Mouse (Mus musculus): ENCODE results near the gene Xrcc6. TPM values are rescaled to one million over a fixed set of nuclear protein-coding genes. Genes with fewer than 3 reads are reported as not detected.
"Not testable (repeated sequence)": the region's sequence is repeated elsewhere in the genome, so short reads cannot be mapped to it uniquely, and the experiment has no call there.

Xrcc6 gene
- total and polyA plus RNA-seq, 3 experiments = 18.6 to 24.3 (median 18.9) TPM

DNA sequence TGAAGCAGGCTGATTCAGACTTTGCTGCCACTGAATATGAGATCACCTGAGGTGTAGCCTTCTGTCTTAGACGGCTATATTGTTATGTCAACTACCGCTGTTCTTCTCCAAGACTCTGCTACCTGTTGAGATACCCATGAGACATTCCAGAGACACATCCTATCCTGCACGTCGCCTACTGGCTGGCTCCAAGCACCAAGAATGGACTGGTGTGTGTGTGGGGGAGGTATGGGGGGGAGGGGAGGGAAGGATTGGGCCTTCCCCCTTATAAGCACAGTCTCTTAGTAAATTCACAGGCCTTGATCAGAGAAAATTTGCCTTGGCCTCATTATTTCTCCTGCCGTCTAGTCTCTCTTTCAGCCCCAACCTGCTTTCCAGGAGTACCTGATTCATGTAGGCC lies 19.8 kb upstream of the Xrcc6 start:
- no peaks in the 10 kb centered on the region for H3K36me3 ChIP-seq (ENCODE audit: control insufficient read depth, insufficient read depth, low read length)
- intact Hi-C loops (cut with DNase I) = no loop called here
- no peaks in the 10 kb centered on the region for H3K27me3 ChIP-seq (ENCODE audit: control insufficient read depth, insufficient read depth, low read length)
- H3K27ac ChIP-seq = no peak overlapping the region
- no peaks in the 10 kb centered on the region for H3K79me2 ChIP-seq (replicated peaks; ENCODE audit: control insufficient read depth, insufficient read depth, low read length)
- H3K4me1 ChIP-seq (ENCODE audit: control insufficient read depth, insufficient read depth, low read length) = no peaks in the 10 kb centered on the region
- no peak for DNase-seq
- TF ChIP-seq EP300 (IDR thresholded peaks at IDR 0.05; ENCODE audit: insufficient read depth, low read depth, low read length) (no peak), CTCF (IDR thresholded peaks at IDR 0.05) (no peak), POLR2A (IDR thresholded peaks at IDR 0.05; ENCODE audit: insufficient read depth, low read depth, low read length) (no peak)
- WGBS = 87% methylated on average over 5 of the region's 5 CpGs
- no peak overlapping the region for H3K4me3 ChIP-seq
- H3K9ac ChIP-seq (ENCODE audit: low read depth, low read length) = no peak overlapping the region

- Histone ChIP-seq H3K27ac (no peak overlapping the region), H3K4me1 (ENCODE audit: control insufficient read depth, insufficient read depth, low read length) (no peaks in the 10 kb centered on the region), H3K79me2 (replicated peaks; ENCODE audit: control insufficient read depth, insufficient read depth, low read length) (no peaks in the 10 kb centered on the region), H3K27me3 (ENCODE audit: control insufficient read depth, insufficient read depth, low read length) (no peaks in the 10 kb centered on the region), H3K4me3 (no peak overlapping the region), H3K36me3 (ENCODE audit: control insufficient read depth, insufficient read depth, low read length) (no peaks in the 10 kb centered on the region), H3K9ac (ENCODE audit: low read depth, low read length) (no peak overlapping the region)
- TF ChIP-seq EP300 (IDR thresholded peaks at IDR 0.05; ENCODE audit: insufficient read depth, low read depth, low read length) = no peak
- intact Hi-C loops (cut with DNase I) = no loop called here
- no peak for DNase-seq
- WGBS = 58% methylated on average over 2 of the region's 2 CpGs
Observed at GRCm38 (mm10) chr15:81968447-81968846, 19.2 kb upstream of the Xrcc6 start.

DNA sequence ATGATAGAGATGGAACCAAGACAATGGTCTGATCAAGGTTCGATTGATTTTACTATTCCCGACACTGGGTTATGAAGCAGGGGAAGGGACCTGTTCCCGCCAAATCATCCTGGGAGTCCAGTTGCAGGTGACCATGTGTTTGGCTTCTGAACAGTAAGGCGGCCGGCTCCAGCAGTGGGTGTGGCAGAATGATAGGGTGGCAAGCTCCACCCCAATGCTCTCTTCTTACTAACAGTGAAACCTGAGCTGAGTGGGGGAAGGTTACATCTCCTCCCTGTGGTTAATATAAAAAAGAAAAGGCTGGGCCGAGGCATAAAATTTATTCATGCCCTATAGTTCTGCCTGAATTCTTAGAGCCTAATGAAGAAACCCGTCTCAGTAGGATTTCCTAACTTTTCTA lies 18.5 kb upstream of the Xrcc6 start:
- 60% methylated on average over 7 of the region's 7 CpGs for WGBS
- Histone ChIP-seq H3K27ac (no peak overlapping the region), H3K36me3 (ENCODE audit: control insufficient read depth, insufficient read depth, low read length) (no peaks in the 10 kb centered on the region), H3K9ac (ENCODE audit: low read depth, low read length) (no peak overlapping the region), H3K4me3 (no peak overlapping the region), H3K79me2 (replicated peaks; ENCODE audit: control insufficient read depth, insufficient read depth, low read length) (no peaks in the 10 kb centered on the region), H3K27me3 (ENCODE audit: control insufficient read depth, insufficient read depth, low read length) (no peaks in the 10 kb centered on the region), H3K4me1 (ENCODE audit: control insufficient read depth, insufficient read depth, low read length) (no peaks in the 10 kb centered on the region)
- TF ChIP-seq EP300 (IDR thresholded peaks at IDR 0.05; ENCODE audit: insufficient read depth, low read depth, low read length) (no peak), POLR2A (IDR thresholded peaks at IDR 0.05; ENCODE audit: insufficient read depth, low read depth, low read length) (no peak), CTCF (IDR thresholded peaks at IDR 0.05) (no peak)
- peak in 1 of 2 experiments; percentile 38 for DNase-seq
- intact Hi-C loops (cut with DNase I) = no loop called here

- DNase-seq; intact Hi-C loops (cut with DNase I): not testable (repeated sequence)
- WGBS = 57% methylated on average over 6 of the region's 6 CpGs
Observed at GRCm38 (mm10) chr15:81969635-81970034, 18.0 kb upstream of the Xrcc6 start.

GRCm38 (mm10) chr15:81970498-81970897 lies 17.1 kb upstream of the Xrcc6 start:
- H3K27me3 ChIP-seq (ENCODE audit: control insufficient read depth, insufficient read depth, low read length); H3K36me3 ChIP-seq (ENCODE audit: control insufficient read depth, insufficient read depth, low read length); H3K79me2 ChIP-seq (replicated peaks; ENCODE audit: control insufficient read depth, insufficient read depth, low read length); H3K4me3 ChIP-seq; H3K9ac ChIP-seq (ENCODE audit: low read depth, low read length); H3K27ac ChIP-seq; intact Hi-C loops (cut with DNase I); H3K4me1 ChIP-seq (ENCODE audit: control insufficient read depth, insufficient read depth, low read length); DNase-seq: not testable (repeated sequence)
- 92% methylated on average over 4 of the region's 4 CpGs for WGBS

More at GRCm38 (mm10) chr15:81969635-81970034, 18.0 kb upstream of the Xrcc6 start:
- H3K79me2 ChIP-seq (replicated peaks; ENCODE audit: control insufficient read depth, insufficient read depth, low read length); H3K4me1 ChIP-seq (ENCODE audit: control insufficient read depth, insufficient read depth, low read length); H3K27me3 ChIP-seq (ENCODE audit: control insufficient read depth, insufficient read depth, low read length); H3K4me3 ChIP-seq; H3K27ac ChIP-seq; H3K36me3 ChIP-seq (ENCODE audit: control insufficient read depth, insufficient read depth, low read length); H3K9ac ChIP-seq (ENCODE audit: low read depth, low read length): not testable (repeated sequence)

DNA sequence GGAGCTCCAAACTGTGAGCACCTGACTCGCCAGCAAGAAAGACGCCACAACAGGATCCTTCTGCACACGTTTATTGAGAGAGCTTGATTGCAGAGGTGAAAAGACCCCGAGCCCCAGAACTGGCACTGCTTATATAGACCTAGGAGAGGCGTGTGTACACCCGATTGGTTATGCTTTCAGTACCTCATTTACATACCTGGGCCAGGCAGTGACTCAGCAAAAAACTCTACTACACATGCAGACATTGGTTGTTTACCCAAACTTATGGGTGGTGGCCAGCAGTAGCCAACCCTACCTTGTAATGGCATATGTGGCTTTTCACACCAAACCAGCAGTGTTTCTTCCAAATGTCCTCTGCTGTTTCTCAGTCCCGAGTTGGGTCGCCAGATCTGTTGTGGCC lies 12.5 kb upstream of the Xrcc6 start:
- H3K9ac ChIP-seq (ENCODE audit: low read depth, low read length); H3K4me1 ChIP-seq (ENCODE audit: control insufficient read depth, insufficient read depth, low read length); H3K36me3 ChIP-seq (ENCODE audit: control insufficient read depth, insufficient read depth, low read length); H3K79me2 ChIP-seq (replicated peaks; ENCODE audit: control insufficient read depth, insufficient read depth, low read length); H3K27ac ChIP-seq; H3K4me3 ChIP-seq; H3K27me3 ChIP-seq (ENCODE audit: control insufficient read depth, insufficient read depth, low read length); DNase-seq: not testable (repeated sequence)
- WGBS = 91% methylated on average over 8 of the region's 8 CpGs
- intact Hi-C loops (cut with DNase I) = loop anchor here (5.0 kb wide), 1 partner anchor 412 kb away; no protein-coding TSS in a partner anchor

DNA sequence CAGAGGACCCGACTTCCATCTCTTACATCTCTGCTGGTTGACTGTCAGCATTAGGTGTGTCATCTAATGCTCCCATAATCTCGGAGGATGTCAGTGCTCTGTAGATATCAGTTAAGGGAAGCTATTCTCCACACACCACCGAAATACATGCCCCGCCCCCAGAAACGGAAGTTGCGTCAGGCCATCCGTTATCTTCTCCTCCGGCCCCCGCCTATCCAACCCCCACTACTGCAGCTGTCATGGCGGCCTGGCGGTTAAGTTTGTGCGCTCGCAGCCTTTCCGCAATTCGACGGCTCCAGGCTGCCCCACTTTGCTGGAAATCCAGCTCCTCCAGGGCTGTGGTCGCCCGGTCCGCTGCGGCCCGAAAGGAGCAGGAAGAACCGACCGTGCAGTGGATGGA lies 7.3 kb upstream of the Xrcc6 start, which contains the start of gene 1700029P11Rik:
Gene 1700029P11Rik (plus strand): TSS at position 220 of the 400 bp plus-strand sequence.
- H3K27ac ChIP-seq = no peak within 1 kb of the TSS
- no peak within 1 kb of the TSS for H3K4me3 ChIP-seq
- H3K27me3 ChIP-seq (ENCODE audit: control insufficient read depth, insufficient read depth, low read length) = no peaks in the 10 kb centered on the region
- no peak for DNase-seq
- H3K4me1 ChIP-seq (ENCODE audit: control insufficient read depth, insufficient read depth, low read length) = no peaks in the 10 kb centered on the region
- H3K79me2 ChIP-seq (replicated peaks; ENCODE audit: control insufficient read depth, insufficient read depth, low read length) = no peaks in the 10 kb centered on the region
- no peak for TF ChIP-seq POLR2A (IDR thresholded peaks at IDR 0.05; ENCODE audit: insufficient read depth, low read depth, low read length)
- TF ChIP-seq EP300 (IDR thresholded peaks at IDR 0.05; ENCODE audit: insufficient read depth, low read depth, low read length) = no peak
- no peak for TF ChIP-seq CTCF (IDR thresholded peaks at IDR 0.05)
- intact Hi-C loops (cut with DNase I) = no loop called here
- H3K36me3 ChIP-seq (ENCODE audit: control insufficient read depth, insufficient read depth, low read length) = no peaks in the 10 kb centered on the region
- no peak within 1 kb of the TSS for H3K9ac ChIP-seq (ENCODE audit: low read depth, low read length)
- 89% methylated on average over 23 of the region's 23 CpGs for WGBS

Data from heart, adult 2 months (tissue).